Mouse (Mus musculus) MEL (cell line): Measurements from ENCODE around the gene Coil. TPM values are rescaled to one million over a fixed set of nuclear protein-coding genes. Genes with fewer than 3 reads are reported as not detected.

Source experiments
- DNase-seq: peaks from one replicate; pipeline ENCODE4 v3.0.0; 2011; ENCODE audit warnings: low read depth, low spot score
- H3K27ac ChIP-seq: 2 replicates; pipeline ENCODE4 v1.5.1; 2012; ENCODE audit warnings: low read depth, mild to moderate bottlenecking, control low read depth, low read length, moderate library complexity; ENCODE audit not compliant: control insufficient read depth
- H3K27me3 ChIP-seq, 2 experiments: fragments of 150-350 bp in 1 of 2; sonication (generic) in 1 of 2; 2 replicates each; pipeline ENCODE4 v1.6.1; 2012; ENCODE audit warnings: low read length in 2 of 2, mild to moderate bottlenecking in 2 of 2, improper control_type of control experiment in 1 of 2, moderate library complexity in 1 of 2; ENCODE audit not compliant: insufficient read depth in 2 of 2, control insufficient read depth in 1 of 2
- H3K36me3 ChIP-seq, 2 experiments: 2 replicates each; pipeline ENCODE4 v1.6.1; 2012 to 2014; ENCODE audit warnings: low read length in 2 of 2, improper control_type of control experiment in 1 of 2, inconsistent platforms in 1 of 2, mild to moderate bottlenecking in 1 of 2; ENCODE audit not compliant: insufficient read depth in 2 of 2, control insufficient read depth in 1 of 2
- H3K4me1 ChIP-seq, 2 experiments: fragments of 150-350 bp in 1 of 2; sonication (generic) in 1 of 2; 2 replicates each; pipeline ENCODE4 v1.6.1; 2012; ENCODE audit warnings: low read length in 2 of 2, improper control_type of control experiment in 1 of 2, mild to moderate bottlenecking in 1 of 2; ENCODE audit not compliant: insufficient read depth in 2 of 2, control insufficient read depth in 1 of 2
- H3K4me3 ChIP-seq, 2 experiments: fragments of 150-350 bp in 1 of 2; sonication (generic) in 1 of 2; 2 replicates each; pipeline ENCODE4 v1.5.1; 2012; ENCODE audit warnings: low read depth in 2 of 2, low read length in 2 of 2, mild to moderate bottlenecking in 2 of 2, moderate library complexity in 2 of 2, control low read depth in 1 of 2, improper control_type of control experiment in 1 of 2; ENCODE audit not compliant: control insufficient read depth in 1 of 2, insufficient read depth in 1 of 2
- H3K79me2 ChIP-seq: 2 replicates; pipeline ENCODE4 v1.6.1; 2012; ENCODE audit warnings: mild to moderate bottlenecking, low read length, moderate library complexity; ENCODE audit not compliant: control insufficient read depth, poor library complexity, insufficient read depth
- H3K9ac ChIP-seq: 2 replicates; pipeline ENCODE4 v1.6.1; 2012; ENCODE audit warnings: low read depth, mild to moderate bottlenecking, control low read depth, low read length, moderate library complexity; ENCODE audit not compliant: control insufficient read depth, poor library complexity, severe bottlenecking
- H3K9me3 ChIP-seq: fragments of 150-350 bp; sonication (generic); replicated peaks from 2 replicates; pipeline ENCODE4 v1.6.1; 2012; ENCODE audit warnings: mild to moderate bottlenecking, low read length, improper control_type of control experiment, moderate library complexity; ENCODE audit not compliant: insufficient read depth
- BHLHE40 ChIP-seq: IDR thresholded peaks from 2 replicates; pipeline ENCODE4 v1.6.1; 2012; ENCODE audit warnings: low read depth, mild to moderate bottlenecking, inconsistent platforms, low read length, improper control_type of control experiment, borderline replicate concordance
- CHD1 ChIP-seq: IDR thresholded peaks from 2 replicates; pipeline ENCODE4 v1.6.1; 2012; ENCODE audit warnings: low read depth, mild to moderate bottlenecking, inconsistent platforms, low read length, improper control_type of control experiment
- CTCF ChIP-seq, 3 experiments: IDR thresholded peaks in 2 of 3; conservative IDR thresholded peaks in 1 of 3; 2 replicates each; pipeline ENCODE4 v1.5.1; 2011 to 2012; ENCODE audit warnings: low read length in 3 of 3, low read depth in 2 of 3, mild to moderate bottlenecking in 2 of 3, improper control_type of control experiment in 1 of 3, inconsistent platforms in 1 of 3, mixed read lengths in 1 of 3, moderate library complexity in 1 of 3; ENCODE audit not compliant: control insufficient read depth in 1 of 3, insufficient read depth in 1 of 3, poor library complexity in 1 of 3, severe bottlenecking in 1 of 3
- E2F4 ChIP-seq: IDR thresholded peaks from 2 replicates; pipeline ENCODE4 v1.6.1; 2011; ENCODE audit warnings: low read depth, low read length, improper control_type of control experiment, borderline replicate concordance
- ETS1 ChIP-seq: IDR thresholded peaks from 2 replicates; pipeline ENCODE4 v1.6.1; 2012; ENCODE audit warnings: low read depth, mild to moderate bottlenecking, inconsistent platforms, low read length, improper control_type of control experiment, moderate library complexity
- GATA1 ChIP-seq: IDR thresholded peaks from 2 replicates; pipeline ENCODE4 v1.6.1; 2011; ENCODE audit warnings: low read depth, low read length, improper control_type of control experiment
- HCFC1 ChIP-seq: IDR thresholded peaks from 2 replicates; pipeline ENCODE4 v1.6.1; 2012; ENCODE audit warnings: low read depth, mild to moderate bottlenecking, inconsistent platforms, low read length, improper control_type of control experiment, moderate library complexity
- JUND ChIP-seq: IDR thresholded peaks from 2 replicates; pipeline ENCODE4 v1.6.1; 2011; ENCODE audit warnings: low read depth, mild to moderate bottlenecking, improper control_type of control experiment, low read length
- MAFK ChIP-seq: IDR thresholded peaks from 2 replicates; pipeline ENCODE4 v1.6.1; 2011; ENCODE audit warnings: low read depth, mild to moderate bottlenecking, low read length, improper control_type of control experiment, borderline replicate concordance
- MAX ChIP-seq: IDR thresholded peaks from 2 replicates; pipeline ENCODE4 v1.6.1; 2011; ENCODE audit warnings: low read length, improper control_type of control experiment
- MYB ChIP-seq: IDR thresholded peaks from 2 replicates; pipeline ENCODE4 v1.6.1; 2011; ENCODE audit warnings: mild to moderate bottlenecking, low read depth, low read length, improper control_type of control experiment
- MYC ChIP-seq: IDR thresholded peaks from 2 replicates; pipeline ENCODE4 v1.6.1; 2011; ENCODE audit warnings: low read depth, mild to moderate bottlenecking, low read length, improper control_type of control experiment, moderate library complexity
- NRF1 ChIP-seq: IDR thresholded peaks from 2 replicates; pipeline ENCODE4 v1.6.1; 2014; ENCODE audit warnings: low read depth, mild to moderate bottlenecking, inconsistent platforms, low read length, improper control_type of control experiment, moderate library complexity; ENCODE audit not compliant: poor library complexity, insufficient read depth, severe bottlenecking
- POLR2AphosphoS2 ChIP-seq: IDR thresholded peaks from 2 replicates; pipeline ENCODE4 v1.6.1; 2011; ENCODE audit warnings: low read length, improper control_type of control experiment
- POLR2AphosphoS5 ChIP-seq: IDR thresholded peaks from 2 replicates; pipeline ENCODE4 v1.6.1; 2012; ENCODE audit warnings: low read depth, borderline replicate concordance, mild to moderate bottlenecking, inconsistent platforms, low read length, moderate library complexity, mixed read lengths
- RAD21 ChIP-seq: IDR thresholded peaks from 2 replicates; pipeline ENCODE4 v1.6.1; 2011; ENCODE audit warnings: mild to moderate bottlenecking, low read depth, low read length, improper control_type of control experiment
- RCOR1 ChIP-seq: IDR thresholded peaks from 2 replicates; pipeline ENCODE4 v1.6.1; 2012; ENCODE audit warnings: low read depth, mild to moderate bottlenecking, inconsistent platforms, low read length, improper control_type of control experiment
- SIN3A ChIP-seq: IDR thresholded peaks from 2 replicates; pipeline ENCODE4 v1.6.1; 2012; ENCODE audit warnings: low read length, improper control_type of control experiment, inconsistent platforms
- SMC3 ChIP-seq: IDR thresholded peaks from 2 replicates; pipeline ENCODE4 v1.6.1; 2011; ENCODE audit warnings: low read depth, low read length, improper control_type of control experiment
- TAL1 ChIP-seq: IDR thresholded peaks from 2 replicates; pipeline ENCODE4 v1.6.1; 2012; ENCODE audit warnings: mild to moderate bottlenecking, inconsistent platforms, low read length, moderate library complexity, mixed read lengths
- TBP ChIP-seq: IDR thresholded peaks from 2 replicates; pipeline ENCODE4 v1.8.0; 2011; ENCODE audit warnings: low read depth, low read length, improper control_type of control experiment
- TCF12 ChIP-seq: IDR thresholded peaks from 2 replicates; pipeline ENCODE4 v1.6.1; 2014; ENCODE audit warnings: low read depth, mild to moderate bottlenecking, inconsistent platforms, low read length, improper control_type of control experiment, moderate library complexity
- UBTF ChIP-seq: IDR thresholded peaks from 2 replicates; pipeline ENCODE4 v1.6.1; 2012; ENCODE audit warnings: low read depth, mild to moderate bottlenecking, inconsistent platforms, low read length, improper control_type of control experiment, moderate library complexity, borderline replicate concordance; ENCODE audit not compliant: insufficient read depth
- USF1 ChIP-seq: IDR thresholded peaks from 2 replicates; pipeline ENCODE4 v1.6.1; 2014; ENCODE audit warnings: low read depth, mild to moderate bottlenecking, inconsistent platforms, low read length, improper control_type of control experiment, moderate library complexity
- ZKSCAN1 ChIP-seq: IDR thresholded peaks from 2 replicates; pipeline ENCODE4 v1.6.1; 2012; ENCODE audit warnings: low read depth, mild to moderate bottlenecking, inconsistent platforms, low read length, improper control_type of control experiment, moderate library complexity
- ZMIZ1 ChIP-seq: IDR thresholded peaks from 2 replicates; pipeline ENCODE4 v1.6.1; 2012; ENCODE audit warnings: low read depth, mild to moderate bottlenecking, inconsistent platforms, low read length, improper control_type of control experiment, moderate library complexity
- polyA plus RNA-seq, 2 experiments: library from polyadenylated mRNA; stranded (reverse) in 1 of 2; unstranded in 1 of 2; fragments of >175 nt in 1 of 2; fragments of >200 nt in 1 of 2; gene quantifications; 2 replicates each; pipeline versions ENCODE4 v1.2.1 to v1.2.4; 2012; ENCODE audit warnings: low replicate concordance in 2 of 2, low read depth in 1 of 2; ENCODE audit not compliant: insufficient read length in 2 of 2, insufficient read depth in 1 of 2, missing spikeins in 1 of 2
- total RNA-seq: library from RNA; depleted of rRNA; stranded (reverse); fragments of 300-350 nt; gene quantifications from 2 replicates; pipeline ENCODE4 v1.2.3, GENCODE M21; 2012

Gene Coil
- total and polyA plus RNA-seq, 3 experiments, result 24.4 to 32.6 TPM; not detected in 1

- Histone ChIP-seq H3K9me3 (no peaks in the 10 kb centered on the region), H3K27ac (no peak overlapping the region), H3K4me3 (no peak overlapping the region), H3K9ac (no peak overlapping the region), H3K27me3 (no peaks in the 10 kb centered on the region)
- no peak for TF ChIP-seq ETS1
- no peak for TF ChIP-seq HCFC1
- no peak for TF ChIP-seq MYB
- no peak for TF ChIP-seq ZKSCAN1
- no peak for TF ChIP-seq RCOR1
- TF ChIP-seq SIN3A, result no peak
- no peak for TF ChIP-seq BHLHE40
- no peak for TF ChIP-seq USF1
- TF ChIP-seq ZMIZ1, result no peak
- TF ChIP-seq MAFK, result no peak
- no peak for TF ChIP-seq RAD21
- TF ChIP-seq POLR2AphosphoS2, result no peak
- no peak for TF ChIP-seq TAL1
- TF ChIP-seq JUND, result no peak
- no peak for TF ChIP-seq CTCF (IDR thresholded peaks at IDR 0.05 in 2 of 3, conservative IDR thresholded peaks at IDR 0.05 in 1 of 3; ENCODE audit: control insufficient read depth in 1 of 3, insufficient read depth in 1 of 3, low read depth in 2 of 3, low read length in 3 of 3, poor library complexity in 1 of 3, severe bottlenecking in 1 of 3)
- TF ChIP-seq, all 39 proteins: peak for 0
- no peak for DNase-seq
- Histone ChIP-seq H3K36me3 (no peaks in the 10 kb centered on the region; a peak in 1 of 4 replicates), H3K79me2 (no peaks in the 10 kb centered on the region), H3K4me1 (no peaks in the 10 kb centered on the region)
These were observed 64.5 kb downstream of the Coil start for GRCm38 (mm10) chr11:89034592-89034991.

- H3K9ac ChIP-seq, result no peak overlapping the region
- TF ChIP-seq UBTF (no peak), SMC3 (no peak), USF1 (no peak), TCF12 (no peak), GATA1 (no peak), MYB (no peak), MAX (no peak), POLR2AphosphoS2 (no peak), TAL1 (no peak), TBP (no peak), CHD1 (no peak), NRF1 (no peak), BHLHE40 (no peak), POLR2AphosphoS5 (no peak), MYC (no peak), E2F4 (no peak)
- TF ChIP-seq, all 39 proteins: peak for 0
- H3K4me1 ChIP-seq, result no peaks in the 10 kb centered on the region
These were observed 65.5 kb downstream of the Coil start for GRCm38 (mm10) chr11:89035552-89035951.

More at GRCm38 (mm10) chr11:89035552-89035951, 65.5 kb downstream of the Coil start:
- Histone ChIP-seq H3K79me2 (no peaks in the 10 kb centered on the region), H3K36me3 (no peaks in the 10 kb centered on the region; a peak in 1 of 4 replicates), H3K27me3 (no peaks in the 10 kb centered on the region), H3K4me3 (no peak overlapping the region), H3K9me3 (no peaks in the 10 kb centered on the region), H3K27ac (no peak overlapping the region)
- DNase-seq, result no peak
